Mouse (Mus musculus) neural tube, embryonic 13.5 days (tissue): ENCODE measurements around the gene AI661453. TPM values are rescaled to one million over a fixed set of nuclear protein-coding genes. Genes with fewer than 3 reads are reported as not detected.
"Not testable (repeated sequence)": the region's sequence is repeated elsewhere in the genome, so short reads cannot be mapped to it uniquely, and the experiment has no call there.

Experiments
- ATAC-seq: fragments of 200-750 bp; cut with Nextera tagmentation; 2 replicates; pipeline ENCODE4 v1.8.0; 2017; ENCODE audit warnings: low read depth, mild to moderate bottlenecking, moderate TSS enrichment, moderate library complexity
- H3K27ac ChIP-seq: fragments of 300-500 bp; sonication (generic); replicated peaks from 2 replicates; pipeline ENCODE4 v1.5.1; 2015; ENCODE audit warnings: moderate library complexity, mild to moderate bottlenecking, inconsistent platforms
- H3K27me3 ChIP-seq: fragments of 300-500 bp; sonication (generic); 2 replicates; pipeline ENCODE4 v1.6.1; 2015; ENCODE audit warnings: mild to moderate bottlenecking, inconsistent platforms
- H3K36me3 ChIP-seq: fragments of 300-500 bp; sonication (generic); 2 replicates; pipeline ENCODE4 v1.6.1; 2015; ENCODE audit warnings: mild to moderate bottlenecking, inconsistent platforms
- H3K4me1 ChIP-seq: fragments of 300-500 bp; sonication (generic); replicated peaks from 2 replicates; pipeline ENCODE4 v1.6.1; 2015; ENCODE audit warnings: inconsistent platforms
- H3K4me2 ChIP-seq: fragments of 300-500 bp; sonication (generic); 2 replicates; pipeline ENCODE4 v1.6.1; 2015; ENCODE audit warnings: inconsistent platforms, mild to moderate bottlenecking, moderate library complexity
- H3K4me3 ChIP-seq: fragments of 300-500 bp; sonication (generic); 2 replicates; pipeline ENCODE4 v1.5.1; 2015; ENCODE audit warnings: mild to moderate bottlenecking, inconsistent platforms
- H3K9ac ChIP-seq: fragments of 300-500 bp; sonication (generic); 2 replicates; pipeline ENCODE4 v1.6.1; 2015; ENCODE audit warnings: moderate library complexity, mild to moderate bottlenecking, inconsistent platforms
- H3K9me3 ChIP-seq: fragments of 300-500 bp; sonication (generic); 2 replicates; pipeline ENCODE4 v1.6.1; 2016; ENCODE audit warnings: inconsistent platforms
- WGBS: fragments of 180-500 bp; shearing (Covaris S2); methylation state at CpG from one replicate; pipeline ENCODE4 v1.1.7; 2015; 5-methylcytosine and 5-hydroxymethylcytosine counted together
- polyA plus RNA-seq: library from polyadenylated mRNA; unstranded; fragments of >200 nt; fragmentation: Nextera tagmentation; extraction: Ambion mirVana; gene quantifications from 2 replicates; pipeline ENCODE4 v1.2.1, GENCODE M21; 2015

AI661453 gene
- polyA plus RNA-seq = 0.20 and 0.39 TPM in 2 replicates

DNA sequence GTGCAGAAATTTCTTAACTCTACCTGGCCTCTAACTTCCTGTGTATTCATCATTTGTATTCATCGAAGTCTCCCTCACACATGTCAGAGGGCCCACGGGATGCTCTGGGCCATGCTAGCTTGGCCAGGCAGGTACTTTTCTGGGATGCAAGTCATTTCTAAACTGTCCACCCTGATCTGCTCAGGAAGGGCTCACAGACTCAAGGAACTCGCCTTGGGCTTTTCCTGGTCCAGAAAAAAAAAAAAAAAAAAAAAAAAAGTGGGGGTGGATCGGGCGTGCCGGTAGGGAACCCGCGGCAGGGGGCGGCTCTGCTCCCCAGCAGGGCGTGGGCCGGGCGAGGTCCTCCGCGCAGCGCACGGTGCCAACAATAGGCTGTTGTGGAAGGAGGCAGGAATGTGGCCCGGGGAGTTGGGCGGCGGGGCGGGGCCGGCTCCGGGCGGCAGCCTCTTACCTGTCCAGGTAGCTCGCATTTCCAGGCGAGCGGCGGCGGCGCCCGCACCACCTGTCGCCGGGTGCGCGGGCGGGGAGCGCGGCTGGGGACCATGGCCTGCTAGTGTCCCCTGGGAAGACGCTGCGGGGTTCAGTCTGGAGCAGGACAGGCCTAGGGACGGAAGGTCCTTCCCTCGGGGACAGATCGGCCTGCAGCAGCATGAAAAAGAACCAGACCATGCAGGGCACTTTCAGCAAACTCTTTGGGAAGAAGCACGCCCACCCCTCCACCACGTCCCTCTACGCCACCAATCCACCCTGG, at the start of gene AI661453:
AI661453 (plus strand) TSS at position 460 of the 751 bp plus-strand sequence.
- Histone ChIP-seq H3K9me3 (no peaks in the 10 kb centered on the region), H3K27me3 (peaks cover 59% of the 10 kb centered on the region), H3K4me3 (peak within 1 kb of the TSS; percentile 40), H3K4me1 (peaks cover 21% of the 10 kb centered on the region), H3K9ac (peak within 1 kb of the TSS; percentile 63), H3K36me3 (no peaks in the 10 kb centered on the region), H3K4me2 (peak within 1 kb of the TSS; percentile 70), H3K27ac (no peak within 1 kb of the TSS)
- no peak for ATAC-seq
- WGBS = 2% methylated on average over 45 of the region's 45 CpGs

DNA sequence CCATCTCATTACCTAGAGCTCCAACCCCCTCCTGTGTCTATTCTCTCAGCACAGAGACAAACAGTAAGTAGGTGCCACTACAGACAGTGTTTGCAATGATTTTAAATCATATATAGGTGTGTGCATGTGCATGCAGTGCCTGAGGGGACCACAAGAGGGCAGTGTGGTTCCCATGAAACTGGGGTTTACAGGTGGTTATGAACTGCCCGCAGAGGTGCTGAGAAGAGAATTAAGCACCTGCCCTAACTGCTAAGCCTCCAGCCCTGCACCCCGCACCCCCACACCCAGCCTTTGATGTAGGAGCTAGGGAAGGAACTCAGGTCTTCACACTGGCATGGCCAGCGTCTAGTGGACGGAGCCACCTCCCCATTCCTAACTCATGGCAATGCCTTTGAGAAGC, 49.8 kb upstream of the AI661453 start:
- WGBS = 71% methylated on average over 4 of the region's 4 CpGs

DNA sequence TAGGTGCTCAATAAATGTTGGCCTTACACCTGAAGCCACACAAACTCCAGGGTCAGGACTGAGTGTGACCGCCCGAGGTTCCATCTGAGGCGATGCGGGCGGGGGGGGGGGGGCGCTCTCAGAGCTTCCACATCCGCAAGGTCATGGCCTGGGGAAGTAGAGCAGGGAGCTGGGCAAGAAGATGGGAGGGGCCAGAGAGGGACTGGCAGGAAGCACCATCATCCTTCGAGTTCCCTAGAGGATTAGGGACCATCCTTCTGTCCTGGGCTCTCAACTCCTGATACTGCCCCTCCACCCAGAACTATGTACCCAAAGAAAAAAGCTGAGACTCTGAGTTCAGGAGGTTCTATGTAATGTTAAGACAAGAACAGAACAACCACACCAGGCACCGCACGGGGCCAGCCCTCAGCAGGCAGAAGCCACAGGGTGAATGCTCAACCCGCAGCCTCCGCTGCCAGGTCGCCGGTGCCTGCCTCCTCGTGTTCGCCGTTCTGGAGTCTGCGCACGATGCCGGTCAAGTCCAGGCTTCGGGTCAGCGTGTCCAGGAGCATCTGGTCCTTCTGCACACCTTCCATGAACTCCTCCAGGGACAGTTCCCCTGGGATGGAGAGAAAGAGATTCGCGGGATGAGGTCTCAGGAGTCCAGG, 42.1 kb upstream of the AI661453 start:
- 19% methylated on average over 24 of the region's 24 CpGs for WGBS
- peak overlapping the region; percentile 48 for H3K4me2 ChIP-seq
- no peaks in the 10 kb centered on the region for H3K36me3 ChIP-seq
- 0 out of 2 replicates have a peak, but pooled peaks have one; percentile 2 for ATAC-seq
- peaks cover 33% of the 10 kb centered on the region for H3K27me3 ChIP-seq
- no peaks in the 10 kb centered on the region for H3K9me3 ChIP-seq
- peak overlapping the region; percentile 14; the same call in 1 of the 2 replicates for H3K4me3 ChIP-seq
- peaks cover 13% of the 10 kb centered on the region for H3K4me1 ChIP-seq
- no peak overlapping the region for H3K27ac ChIP-seq
- peak overlapping the region; percentile 47 for H3K9ac ChIP-seq

More for the DNA sequence above, 49.8 kb upstream of the AI661453 start:
- peaks cover 1% of the 10 kb centered on the region; the same call in 1 of the 2 replicates for H3K36me3 ChIP-seq
- H3K9me3 ChIP-seq = no peaks in the 10 kb centered on the region
- no peak overlapping the region for H3K9ac ChIP-seq
- no peak for ATAC-seq
- no peak overlapping the region for H3K27ac ChIP-seq
- H3K27me3 ChIP-seq = no peaks in the 10 kb centered on the region
- H3K4me3 ChIP-seq = no peak overlapping the region
- H3K4me2 ChIP-seq = no peak overlapping the region
- H3K4me1 ChIP-seq = no peaks in the 10 kb centered on the region

DNA sequence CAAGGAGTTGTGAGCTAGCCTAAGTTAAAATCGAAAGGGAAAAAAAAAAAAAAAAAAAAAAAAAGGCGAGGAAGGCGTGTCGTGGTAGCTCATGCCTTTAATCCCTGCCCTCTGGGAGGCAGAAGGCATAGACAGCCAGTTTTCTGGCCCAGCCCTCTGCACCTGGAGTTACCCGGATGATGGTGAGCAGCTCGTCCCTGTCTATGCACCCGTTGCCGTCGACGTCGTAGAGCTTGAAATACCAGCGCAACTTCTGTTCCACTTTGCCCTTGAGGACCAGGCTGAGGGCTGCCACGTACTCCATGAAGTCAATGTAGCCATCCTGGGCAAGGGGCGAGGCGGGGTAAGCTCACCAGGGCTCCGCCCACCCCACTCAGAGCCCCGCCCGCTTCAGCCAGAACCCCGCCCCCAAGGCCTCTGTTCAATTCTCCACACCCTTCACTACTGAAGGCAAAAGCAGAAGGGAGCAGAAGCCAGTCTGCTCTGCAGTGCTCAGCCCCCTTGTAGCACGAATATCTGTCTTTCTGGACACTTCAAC, 41.0 kb upstream of the AI661453 start:
- Histone ChIP-seq H3K4me3 (peak overlapping the region; percentile 22), H3K4me1 (peaks cover 13% of the 10 kb centered on the region), H3K4me2 (peak overlapping the region; percentile 48), H3K36me3 (no peaks in the 10 kb centered on the region), H3K9me3 (no peaks in the 10 kb centered on the region), H3K27me3 (peaks cover 33% of the 10 kb centered on the region), H3K9ac (no peak overlapping the region), H3K27ac (no peak overlapping the region)
- WGBS = 3% methylated on average over 20 of the region's 20 CpGs
- peak; percentile 56 for ATAC-seq

DNA sequence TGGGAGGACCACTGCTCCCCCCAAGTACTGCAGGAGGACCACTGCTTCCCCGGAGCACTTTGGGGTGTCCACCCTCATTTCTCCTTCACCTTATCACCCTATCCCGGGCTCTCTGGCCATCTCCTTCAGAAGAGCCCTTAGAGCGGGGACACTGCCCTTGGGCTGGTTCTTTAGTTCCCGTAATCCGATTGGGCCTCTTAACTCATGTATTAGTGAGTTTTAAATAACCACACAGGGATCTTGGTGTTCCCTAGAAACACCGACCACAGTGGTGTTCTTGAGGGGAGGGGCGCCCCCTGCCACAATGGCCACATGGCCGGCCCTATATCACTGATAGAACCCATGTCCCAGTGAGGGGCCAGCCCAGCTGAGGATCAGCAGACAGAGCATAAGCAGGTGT, 37.3 kb upstream of the AI661453 start:
- no peak overlapping the region for H3K4me2 ChIP-seq
- WGBS = 90% methylated on average over 8 of the region's 8 CpGs
- H3K4me3 ChIP-seq = no peak overlapping the region
- H3K27ac ChIP-seq = no peak overlapping the region
- H3K4me1 ChIP-seq = peaks cover 13% of the 10 kb centered on the region
- ATAC-seq = no peak
- no peaks in the 10 kb centered on the region for H3K9me3 ChIP-seq
- H3K36me3 ChIP-seq = no peaks in the 10 kb centered on the region
- no peak overlapping the region for H3K9ac ChIP-seq
- peaks cover 30% of the 10 kb centered on the region for H3K27me3 ChIP-seq

GRCm38 (mm10) chr17:47400451-47400850, 36.0 kb upstream of the AI661453 start, which contains the start of gene Guca1a:
Gene Guca1a (minus strand): TSS chr17:47400584.
- WGBS = 67% methylated on average over 10 of the region's 10 CpGs

GRCm38 (mm10) chr17:47407717-47408557, 28.5 kb upstream of the AI661453 start:
- Histone ChIP-seq H3K9me3 (no peaks in the 10 kb centered on the region), H3K27me3 (peaks cover 56% of the 10 kb centered on the region)
- 72% methylated on average over 10 of the region's 10 CpGs for WGBS

More at GRCm38 (mm10) chr17:47400451-47400850, 36.0 kb upstream of the AI661453 start, which contains the start of gene Guca1a:
- Histone ChIP-seq H3K9me3 (no peaks in the 10 kb centered on the region), H3K27ac (no peak within 1 kb of the TSS), H3K4me1 (peaks cover 4% of the 10 kb centered on the region), H3K36me3 (no peaks in the 10 kb centered on the region), H3K27me3 (peaks cover 23% of the 10 kb centered on the region), H3K9ac (no peak within 1 kb of the TSS), H3K4me3 (no peak within 1 kb of the TSS), H3K4me2 (no peak within 1 kb of the TSS)
- ATAC-seq = no peak

DNA sequence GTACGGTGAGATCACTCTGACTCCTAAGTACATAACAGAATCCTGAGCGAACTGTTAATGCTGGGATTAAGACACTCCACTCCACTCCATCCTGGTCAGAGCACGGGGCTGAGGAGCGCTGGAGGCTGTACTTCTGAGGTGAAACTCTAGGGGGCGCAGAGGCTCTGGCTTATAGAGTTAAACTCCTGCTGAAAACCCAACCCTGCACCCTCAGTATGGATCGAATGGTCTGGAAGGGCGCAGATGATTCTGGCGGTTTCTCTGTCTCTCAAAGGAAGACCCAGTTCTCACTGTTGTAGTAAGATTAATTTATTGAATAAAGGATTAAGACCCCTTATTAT, 27.9 kb upstream of the AI661453 start:
- Histone ChIP-seq H3K9me3 (no peaks in the 10 kb centered on the region), H3K27ac (no peak overlapping the region), H3K27me3 (peaks cover 61% of the 10 kb centered on the region), H3K4me3 (no peak overlapping the region), H3K36me3 (no peaks in the 10 kb centered on the region), H3K4me1 (peaks cover 7% of the 10 kb centered on the region), H3K4me2 (no peak overlapping the region), H3K9ac (no peak overlapping the region)
- ATAC-seq = no peak
- WGBS = 23% methylated on average over 8 of the region's 8 CpGs

More at GRCm38 (mm10) chr17:47407717-47408557, 28.5 kb upstream of the AI661453 start:
- no peak for ATAC-seq
- Histone ChIP-seq H3K4me1 (peaks cover 7% of the 10 kb centered on the region), H3K9ac (no peak overlapping the region), H3K4me2 (no peak overlapping the region), H3K4me3 (no peak overlapping the region), H3K36me3 (no peaks in the 10 kb centered on the region), H3K27ac (no peak overlapping the region)

DNA sequence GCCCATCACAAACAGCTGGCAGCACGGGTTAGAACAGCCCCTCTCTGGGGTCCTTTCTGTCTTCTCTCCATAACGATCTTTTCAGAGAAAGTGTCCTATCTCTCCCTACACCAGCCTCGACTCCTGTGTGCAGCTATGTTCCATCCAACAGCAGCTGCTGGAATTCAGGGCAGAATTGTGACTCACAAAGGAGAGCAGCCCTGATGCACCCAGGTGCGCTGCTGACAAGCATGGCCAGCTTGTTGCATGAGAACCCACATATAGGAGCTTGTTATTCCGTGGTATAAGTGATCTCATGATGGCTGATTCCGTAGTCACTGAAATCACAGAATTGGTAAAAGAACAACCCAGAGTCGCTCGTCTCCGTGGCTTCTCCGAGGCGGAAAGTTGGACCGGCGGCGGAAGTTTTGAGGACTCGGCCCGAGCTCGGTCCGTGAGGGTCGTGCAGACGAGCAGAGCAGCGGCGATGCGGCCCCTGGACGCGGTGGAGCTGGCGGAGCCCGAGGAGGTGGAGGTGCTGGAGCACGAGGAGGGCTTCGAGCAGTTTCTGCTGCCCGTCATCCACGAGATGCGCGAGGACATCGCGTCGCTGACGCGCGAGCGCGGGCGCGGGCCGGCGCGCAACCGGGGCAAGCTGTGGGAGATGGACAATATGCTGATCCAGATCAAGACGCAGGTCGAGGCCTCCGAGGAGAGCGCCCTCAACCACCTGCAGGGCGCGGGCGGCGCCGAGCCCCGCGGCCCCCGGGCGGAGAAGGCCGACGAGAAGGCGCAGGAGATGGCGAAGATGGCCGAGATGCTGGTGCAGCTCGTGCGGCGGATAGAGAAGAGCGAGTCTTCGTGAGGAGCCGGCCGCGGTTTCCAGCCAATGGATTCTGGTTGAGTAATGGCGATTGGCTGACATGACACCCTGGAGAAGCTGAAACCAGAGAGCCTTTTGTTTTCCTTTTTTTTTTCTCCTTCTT, 26.2 kb upstream of the AI661453 start:
- peaks cover 59% of the 10 kb centered on the region for H3K27me3 ChIP-seq
- not testable (repeated sequence) for H3K4me1 ChIP-seq, H3K27ac ChIP-seq, H3K9me3 ChIP-seq, H3K36me3 ChIP-seq
- H3K4me3 ChIP-seq = peak overlapping the region; percentile 36
- peak; percentile 47 for ATAC-seq
- WGBS = 4% methylated on average over 74 of the region's 74 CpGs
- peak overlapping the region; percentile 58 for H3K4me2 ChIP-seq
- peak overlapping the region; percentile 43 for H3K9ac ChIP-seq

GRCm38 (mm10) chr17:47420195-47420594, 16.2 kb upstream of the AI661453 start:
- no peaks in the 10 kb centered on the region for H3K4me1 ChIP-seq
- no peaks in the 10 kb centered on the region for H3K36me3 ChIP-seq
- H3K9ac ChIP-seq = no peak overlapping the region
- H3K27ac ChIP-seq = no peak overlapping the region
- no peaks in the 10 kb centered on the region for H3K27me3 ChIP-seq
- WGBS = 77% methylated on average over 2 of the region's 2 CpGs
- no peak for ATAC-seq
- H3K4me2 ChIP-seq = no peak overlapping the region
- no peaks in the 10 kb centered on the region for H3K9me3 ChIP-seq
- no peak overlapping the region for H3K4me3 ChIP-seq

GRCm38 (mm10) chr17:47421566-47421965, 14.8 kb upstream of the AI661453 start:
- no peaks in the 10 kb centered on the region for H3K36me3 ChIP-seq
- no peaks in the 10 kb centered on the region for H3K4me1 ChIP-seq
- H3K9ac ChIP-seq = no peak overlapping the region
- no peak overlapping the region for H3K27ac ChIP-seq
- H3K27me3 ChIP-seq = no peaks in the 10 kb centered on the region
- WGBS = 73% methylated on average over 3 of the region's 3 CpGs
- H3K9me3 ChIP-seq = no peaks in the 10 kb centered on the region
- no peak overlapping the region for H3K4me2 ChIP-seq
- H3K4me3 ChIP-seq = no peak overlapping the region
- no peak for ATAC-seq
